Comparison of ENCODE assay signal across 8 mouse cellular contexts in the genomic region with DNA sequence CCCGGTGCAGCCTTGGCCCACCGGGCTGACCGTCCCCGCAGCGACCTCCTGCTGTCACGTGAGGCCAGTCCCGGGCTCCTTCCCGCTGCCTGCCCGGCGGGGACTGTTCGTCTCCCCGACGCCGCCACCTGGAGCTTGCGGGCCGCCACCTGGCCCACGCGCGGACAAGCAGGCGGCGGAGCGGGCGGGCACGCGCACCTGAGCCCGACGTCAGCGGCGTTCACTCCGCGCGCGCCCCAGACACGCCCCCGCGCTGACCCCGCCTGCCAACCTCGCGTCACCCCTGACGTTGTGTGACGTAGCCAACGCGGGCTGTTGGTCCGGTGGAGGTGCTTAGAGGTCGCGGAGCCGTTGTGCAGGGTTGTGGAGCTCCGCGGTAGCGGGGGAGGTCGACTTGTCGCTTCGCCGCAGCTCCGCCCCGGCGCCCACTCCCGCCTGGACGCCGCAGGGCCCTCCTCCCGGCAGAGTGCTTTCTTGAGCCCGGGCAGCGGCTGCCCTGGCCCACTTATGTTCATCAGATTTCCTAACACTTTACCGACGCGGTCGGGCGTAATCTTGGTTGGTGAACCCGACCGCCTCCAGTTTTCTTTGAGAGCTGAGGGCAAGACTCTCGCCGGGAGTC. TPM values are rescaled to one million over a fixed set of nuclear protein-coding genes. Genes with fewer than 3 reads are reported as not detected.
DNase-seq lines count a peak whose midpoint lies in the region; ATAC-seq and TF ChIP-seq lines count a peak whose summit lies in the region.

TSS of gene Josd1 (minus strand) at position 274 of the 622 bp plus-strand sequence.

- ATAC-seq in activated CD4-positive, CD25-positive, alpha-beta regulatory T cell, adult 4 months: peak; percentile 58
- peak; percentile 64 for ATAC-seq in megakaryocyte progenitor cell, adult 5-6 weeks (replicated peaks; ENCODE audit: poor library complexity)

- H3K4me1 ChIP-seq in cortical plate, adult 2 months (ENCODE audit: control insufficient read depth, insufficient read depth, low read length): peaks cover 8% of the 10 kb centered on the region; the same call in 1 of the 2 replicates

- TF ChIP-seq CTCF in cortical plate, adult 2 months (IDR thresholded peaks at IDR 0.05; ENCODE audit: extremely low read depth, insufficient read depth, low read length): no peak

- TF ChIP-seq POLR2A in cortical plate, adult 2 months (IDR thresholded peaks at IDR 0.05; ENCODE audit: extremely low read depth, insufficient read depth, low read length): peak; percentile 78

- H3K4me3 ChIP-seq in cortical plate, adult 2 months (ENCODE audit: insufficient read depth, low read length): peak within 1 kb of the TSS; percentile 72

- peak within 1 kb of the TSS; percentile 98 for H3K27ac ChIP-seq in cortical plate, adult 2 months (ENCODE audit: insufficient read depth, low read length)

- peak; percentile 95 for DNase-seq in gastrocnemius, postnatal 10 days
- DNase-seq in induced T-regulatory cell, adult 2 months (ENCODE audit: low read depth): peak; percentile 98
- peak; percentile 86 to 96 for DNase-seq in left cerebral cortex, adult 9 months (ENCODE audit: low spot score in 2 of 2)
- peak; percentile 95 for DNase-seq in right cerebral cortex, postnatal 14 days
- peak; percentile 97 to 98 for DNase-seq in urinary bladder, postnatal 36 days (ENCODE audit: low spot score in 2 of 2)

RNA-seq across cellular contexts. Expression of gene Josd1, which starts in this region (rescaled TPM):
- polyA plus RNA-seq in activated CD4-positive, CD25-positive, alpha-beta regulatory T cell, adult 4 months (2017; shearing (Covaris generic)): 1 to 10 TPM; 2.9 to 3.6 TPM
- 64.0 and 64.3 TPM in 2 replicates for polyA plus RNA-seq in cortical plate, adult 2 months (2012; rRNA removed)
- 10 to 100 TPM; 11.8 to 13.1 TPM for total RNA-seq in gastrocnemius, postnatal 10 days (2021)
- total RNA-seq in megakaryocyte progenitor cell, adult 5-6 weeks (2015): 16.0 and 18.9 TPM in 2 replicates
- total RNA-seq in megakaryocyte progenitor cell, adult 5-6 weeks (2017): 25.1 and 26.2 TPM in 2 replicates

Comparison
In these comparisons a context has a peak if more than half of its experiments do, and no peak if none do; other contexts are left out.
1. Peak in every context shown above with its lines: DNase-seq, ATAC-seq, H3K4me3 ChIP-seq and H3K27ac ChIP-seq.
2. RNA of gene Josd1 (polyA plus RNA-seq): 64.0 to 64.3 TPM in cortical plate, adult 2 months; 2.9 to 3.6 TPM in activated CD4-positive, CD25-positive, alpha-beta regulatory T cell, adult 4 months; every median in the first group is over 10 times any median in the second.